ENCODE assay signal across 10 mouse cellular contexts in the genomic region with DNA sequence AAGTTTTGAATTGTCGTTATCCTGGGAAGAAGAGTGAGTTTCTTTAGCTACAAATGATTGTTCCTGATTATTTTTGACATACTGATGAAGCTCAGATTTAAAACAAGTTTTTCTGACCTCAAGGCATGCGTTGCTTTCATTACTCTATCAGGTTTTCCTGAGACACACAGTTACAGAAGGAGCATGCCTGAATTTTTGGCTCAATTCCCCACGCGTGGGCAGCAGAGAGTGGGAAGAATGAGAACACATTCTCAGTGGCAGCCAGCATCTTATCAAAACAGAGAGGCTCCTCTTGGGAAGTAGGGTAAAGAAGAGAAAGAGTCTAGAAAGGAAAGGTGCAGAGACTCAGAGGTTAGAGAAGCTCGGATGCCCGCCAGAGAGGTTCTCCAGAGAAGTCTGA. TPM values are rescaled to one million over a fixed set of nuclear protein-coding genes. Genes with fewer than 3 reads are reported as not detected.
A peak's percentile ranks its signal among the peaks of the same experiment; 100 is the strongest.
DNase-seq lines count a peak whose midpoint lies in the region; ATAC-seq lines count a peak whose summit lies in the region.
"Had no signal": no experiment of that assay in that cellular context is flagged by ENCODE, and none has a peak within 500 bp of the region (broad histone marks: within the 10 kb centered on the region; RNA-seq: fewer than 3 reads in every experiment).

No protein-coding gene starts in this region.

- WGBS in midbrain, embryonic 15.5 days = 83% methylated on average over 6 of the region's 6 CpGs
- 86% methylated on average over 6 of the region's 6 CpGs for WGBS in midbrain, embryonic 10.5 days

- no peaks in the 10 kb centered on the region for H3K27me3 ChIP-seq in midbrain, embryonic 15.5 days (replicated peaks)
- H3K27me3 ChIP-seq in midbrain, embryonic 10.5 days (ENCODE audit: low read depth, poor library complexity, severe bottlenecking) = no peaks in the 10 kb centered on the region

- no peak overlapping the region for H3K4me2 ChIP-seq in midbrain, embryonic 15.5 days

- no peak overlapping the region for H3K27ac ChIP-seq in midbrain, embryonic 15.5 days
- no peak overlapping the region for H3K27ac ChIP-seq in midbrain, embryonic 10.5 days (replicated peaks)

- H3K4me1 ChIP-seq in midbrain, embryonic 15.5 days = no peaks in the 10 kb centered on the region
- H3K4me1 ChIP-seq in midbrain, embryonic 10.5 days = no peaks in the 10 kb centered on the region

- H3K4me3 ChIP-seq in midbrain, embryonic 15.5 days = no peak overlapping the region
- no peak overlapping the region for H3K4me3 ChIP-seq in midbrain, embryonic 10.5 days
- H3K4me3 ChIP-seq: myocyte had no signal

- peak; percentile 23 for DNase-seq in urinary bladder, postnatal 14 days (ENCODE audit: low spot score)
- no peak for DNase-seq in urinary bladder, postnatal 36 days (ENCODE audit: low spot score in 2 of 2)
- peak; percentile 49 to 86 for DNase-seq in left cerebral cortex, adult 9 months (ENCODE audit: low spot score in 2 of 2)
- peak; percentile 70 for DNase-seq in testis, postnatal 14 days (ENCODE audit: low spot score)
- no peak for DNase-seq in kidney, adult 8-10 months
- no peak for DNase-seq in midbrain, embryonic 10.5 days (ENCODE audit: low spot score)
- DNase-seq: kidney, postnatal 14 days had no signal

- no peaks in the 10 kb centered on the region for H3K9me3 ChIP-seq in midbrain, embryonic 15.5 days
- H3K9me3 ChIP-seq in midbrain, embryonic 10.5 days (replicated peaks) = no peaks in the 10 kb centered on the region

- H3K9ac ChIP-seq in midbrain, embryonic 15.5 days = no peak overlapping the region

- ATAC-seq in frontal cortex, adult (ENCODE audit: low TSS enrichment) = peak; percentile 98
- no peak for ATAC-seq in midbrain, embryonic 15.5 days (replicated peaks)

- no peaks in the 10 kb centered on the region for H3K36me3 ChIP-seq in midbrain, embryonic 15.5 days (replicated peaks)
- H3K36me3 ChIP-seq in midbrain, embryonic 10.5 days = no peaks in the 10 kb centered on the region

RNA-seq across cellular contexts. Expression of a gene that starts 19.3 kb away (rescaled TPM):
- polyA plus RNA-seq in midbrain, embryonic 15.5 days (2015; fragmentation: Nextera tagmentation; extraction: Ambion mirVana) = 5.9 and 7.7 TPM in 2 replicates
- polyA plus RNA-seq in midbrain, embryonic 10.5 days (2016; fragmentation: Nextera tagmentation; extraction: Ambion mirVana) = 0.70 and 1.9 TPM in 2 replicates
- polyA plus RNA-seq: myocyte had no signal

RNA-seq across cellular contexts. Expression of a gene that starts 32.7 kb away (rescaled TPM):
- 1.4 and 1.8 TPM in 2 replicates for polyA plus RNA-seq in midbrain, embryonic 15.5 days (2015; fragmentation: Nextera tagmentation; extraction: Ambion mirVana)
- polyA plus RNA-seq in midbrain, embryonic 10.5 days (2016; fragmentation: Nextera tagmentation; extraction: Ambion mirVana) = 0.51 and 0.62 TPM in 2 replicates
- polyA plus RNA-seq: myocyte had no signal

RNA-seq across cellular contexts. Expression of a gene that starts 48.5 kb away (rescaled TPM):
- 0.26 TPM in 1 of 2 replicates, not detected in the other for polyA plus RNA-seq in midbrain, embryonic 15.5 days (2015; fragmentation: Nextera tagmentation; extraction: Ambion mirVana)
- polyA plus RNA-seq in midbrain, embryonic 10.5 days (2016; fragmentation: Nextera tagmentation; extraction: Ambion mirVana) = 0.12 and 0.16 TPM in 2 replicates
- polyA plus RNA-seq: myocyte had no signal

Comparison
In these comparisons a context has a peak if more than half of its experiments do, and no peak if none do; other contexts are left out.
1. DNase-seq: peak in urinary bladder, postnatal 14 days (single experiment), left cerebral cortex, adult 9 months (2 of 2) and testis, postnatal 14 days (single experiment); none in urinary bladder, postnatal 36 days (0 of 2), kidney, adult 8-10 months (0 of 2) and midbrain, embryonic 10.5 days (single experiment).